Mouse (Mus musculus) brown adipose tissue, adult 24 weeks (tissue): ENCODE measurements around the gene S100a8. TPM values are rescaled to one million over a fixed set of nuclear protein-coding genes. Genes with fewer than 3 reads are reported as not detected.

Experiments
- H3K27ac ChIP-seq: fragments of 200-500 bp; replicated peaks from 2 replicates; pipeline ENCODE4 v1.5.1; 2012; ENCODE audit warnings: low read depth, mild to moderate bottlenecking, low read length
- H3K4me1 ChIP-seq: fragments of 200-500 bp; 2 replicates; pipeline ENCODE4 v1.6.1; 2012; ENCODE audit warnings: low read length, mixed read lengths; ENCODE audit not compliant: control insufficient read depth, insufficient read depth, insufficient read length
- H3K4me3 ChIP-seq: fragments of 200-500 bp; 2 replicates; pipeline ENCODE4 v1.5.1; 2012; ENCODE audit warnings: low read depth, mild to moderate bottlenecking, low read length, moderate library complexity; ENCODE audit not compliant: insufficient read depth
- polyA plus RNA-seq: library from polyadenylated mRNA; stranded (reverse); fragments of >200 nt; gene quantifications from 2 replicates; pipeline ENCODE4 v1.2.4, GENCODE M21; 2012; ENCODE audit not compliant: missing spikeins, insufficient read depth, insufficient read length

S100a8 gene
- 14.6 and 14.8 TPM in 2 replicates for polyA plus RNA-seq

DNA sequence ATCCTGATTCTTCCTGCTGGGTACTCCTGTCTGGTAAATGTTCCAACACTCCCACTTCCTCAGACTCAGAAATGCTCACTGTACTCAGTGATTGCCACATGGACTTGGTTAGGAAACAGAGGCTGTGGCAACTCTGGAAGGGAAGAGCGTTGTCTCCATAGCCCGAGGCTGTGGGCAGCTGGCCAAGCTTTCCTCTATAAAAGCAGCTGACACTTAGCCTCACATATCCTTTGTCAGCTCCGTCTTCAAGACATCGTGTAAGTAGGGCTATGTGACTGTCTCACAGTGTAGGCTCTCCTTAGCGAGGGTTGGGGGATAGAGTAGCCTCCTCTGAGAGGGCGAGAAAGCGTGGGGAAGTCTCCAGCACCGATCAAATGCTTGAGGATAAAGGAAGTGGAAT is at the start of gene S100a8:
S100a8 (plus strand) TSS at position 133 of the 400 bp plus-strand sequence.
- H3K4me1 ChIP-seq, result no peaks in the 10 kb centered on the region
- H3K4me3 ChIP-seq, result no peak within 1 kb of the TSS

GRCm38 (mm10) chr3:90621552-90621951 is 47.2 kb upstream of the S100a8 start:
- H3K27ac ChIP-seq, result no peak overlapping the region
- no peak overlapping the region for H3K4me3 ChIP-seq
- H3K4me1 ChIP-seq, result no peaks in the 10 kb centered on the region

More for the DNA sequence above, at the start of gene S100a8:
- no peak within 1 kb of the TSS for H3K27ac ChIP-seq

DNA sequence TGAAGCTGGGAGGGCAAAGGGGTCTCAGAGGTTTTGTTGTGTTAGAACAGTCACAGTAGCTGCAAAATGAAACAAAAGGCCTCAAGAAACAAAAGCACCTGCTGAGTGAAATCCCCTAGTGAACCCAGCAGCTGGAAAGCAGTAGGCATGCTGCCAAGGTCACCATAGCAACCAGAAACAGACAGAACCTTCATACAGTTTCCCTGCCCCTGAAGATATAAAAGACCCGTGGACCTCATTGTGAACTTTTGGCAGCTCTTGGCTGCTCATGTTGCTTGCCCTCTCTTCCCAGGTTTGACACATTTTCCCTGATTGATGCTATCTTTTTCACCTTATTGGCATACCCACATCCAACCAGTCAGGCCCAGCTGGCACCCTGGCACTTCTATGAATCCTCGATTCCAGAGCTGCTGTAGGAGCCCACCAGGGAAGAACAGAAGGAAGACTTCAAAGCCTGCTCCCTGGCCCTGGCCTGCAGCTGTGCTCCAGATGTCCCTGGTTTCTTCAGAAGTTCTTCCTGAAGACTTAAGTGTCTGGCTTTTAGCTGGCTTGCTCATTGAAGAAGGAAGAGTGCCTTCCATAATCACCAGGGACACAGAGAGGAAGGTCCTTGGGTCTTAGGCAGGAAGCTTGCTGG is 45.2 kb upstream of the S100a8 start:
- no peaks in the 10 kb centered on the region for H3K4me1 ChIP-seq
- no peak overlapping the region for H3K27ac ChIP-seq
- H3K4me3 ChIP-seq, result no peak overlapping the region

GRCm38 (mm10) chr3:90625496-90625895 is 43.3 kb upstream of the S100a8 start:
- no peak overlapping the region for H3K4me3 ChIP-seq
- no peaks in the 10 kb centered on the region for H3K4me1 ChIP-seq
- no peak overlapping the region for H3K27ac ChIP-seq

DNA sequence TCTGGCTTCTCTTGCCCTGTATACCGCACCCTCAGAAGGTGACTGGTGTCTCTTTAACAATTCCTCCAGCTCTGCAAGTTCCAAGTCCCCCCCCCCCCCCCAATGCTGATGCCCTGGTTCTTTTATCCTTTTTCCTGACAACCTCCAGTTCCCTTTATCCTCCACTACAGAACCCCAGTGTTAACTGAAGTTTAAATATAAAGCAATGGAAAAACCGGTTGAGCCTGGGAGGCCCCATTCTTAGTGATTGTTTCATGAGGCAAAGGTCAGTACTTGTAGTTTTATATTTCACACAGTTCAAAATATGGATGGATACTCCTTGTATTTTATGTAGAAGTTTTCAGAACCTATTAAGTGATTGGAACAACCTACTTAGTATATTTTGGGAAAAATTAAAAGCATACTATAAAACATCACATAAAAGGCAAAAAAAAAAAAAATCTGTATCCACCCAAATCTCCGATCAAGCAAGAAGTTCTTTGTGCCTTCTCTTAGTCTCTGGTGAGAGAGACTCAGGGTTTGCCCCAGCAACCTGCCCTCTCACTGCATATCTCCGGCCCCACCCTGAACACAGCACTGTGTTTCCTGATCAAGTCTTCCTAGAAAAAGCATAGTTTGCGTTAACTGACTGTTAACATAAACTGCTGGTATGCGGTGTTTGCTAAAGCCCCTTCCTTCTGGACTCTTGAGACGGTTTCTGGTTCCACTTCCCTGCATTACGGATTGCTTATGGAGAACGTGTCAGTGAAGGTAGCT is 42.3 kb upstream of the S100a8 start:
- no peak overlapping the region for H3K4me3 ChIP-seq
- H3K4me1 ChIP-seq, result no peaks in the 10 kb centered on the region
- no peak overlapping the region for H3K27ac ChIP-seq

DNA sequence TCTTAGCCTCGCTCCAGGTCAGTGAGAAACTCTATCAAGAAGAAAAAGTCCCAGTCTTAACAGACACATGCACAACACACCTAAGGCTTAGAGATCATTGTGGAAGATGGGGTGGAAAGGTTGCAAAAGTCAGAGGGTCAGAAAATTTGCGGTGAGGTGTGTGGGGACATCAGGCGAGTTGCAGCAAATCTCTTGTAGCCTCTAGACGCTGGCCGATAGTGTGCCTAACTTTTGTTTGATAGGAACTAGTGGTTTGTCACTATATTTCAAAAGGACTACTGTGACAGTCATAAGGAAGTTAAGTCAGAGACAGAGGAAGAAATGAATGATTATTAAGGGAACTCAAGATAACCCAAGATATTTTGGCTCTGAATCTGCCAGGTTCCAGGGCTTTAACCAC is 41.4 kb upstream of the S100a8 start:
- no peak overlapping the region for H3K27ac ChIP-seq
- no peak overlapping the region for H3K4me3 ChIP-seq
- no peaks in the 10 kb centered on the region for H3K4me1 ChIP-seq

GRCm38 (mm10) chr3:90627807-90628206 is 41.0 kb upstream of the S100a8 start:
- no peak overlapping the region for H3K27ac ChIP-seq
- H3K4me3 ChIP-seq, result no peak overlapping the region

DNA sequence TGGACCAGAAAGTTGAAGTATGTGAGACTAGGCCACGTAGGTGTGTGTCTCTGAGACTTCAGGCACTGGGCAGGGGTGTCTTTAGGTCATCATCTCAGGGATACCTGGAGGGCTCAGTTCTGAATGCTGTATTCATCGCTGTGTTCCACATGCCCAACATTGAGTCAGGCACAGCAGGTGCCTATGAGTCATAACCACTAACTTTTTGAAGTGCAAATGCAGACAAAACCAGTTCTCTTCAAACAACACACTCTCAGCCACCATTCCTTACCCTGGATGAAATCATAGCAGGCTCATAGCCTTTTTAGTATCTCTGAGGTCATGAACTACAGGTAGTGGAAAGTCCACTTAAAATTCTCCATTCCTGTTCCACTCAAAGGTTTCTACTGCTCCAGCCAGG is 39.5 kb upstream of the S100a8 start:
- Histone ChIP-seq H3K4me1 (no peaks in the 10 kb centered on the region), H3K27ac (no peak overlapping the region), H3K4me3 (no peak overlapping the region)

More at GRCm38 (mm10) chr3:90627807-90628206, 41.0 kb upstream of the S100a8 start:
- no peaks in the 10 kb centered on the region for H3K4me1 ChIP-seq

DNA sequence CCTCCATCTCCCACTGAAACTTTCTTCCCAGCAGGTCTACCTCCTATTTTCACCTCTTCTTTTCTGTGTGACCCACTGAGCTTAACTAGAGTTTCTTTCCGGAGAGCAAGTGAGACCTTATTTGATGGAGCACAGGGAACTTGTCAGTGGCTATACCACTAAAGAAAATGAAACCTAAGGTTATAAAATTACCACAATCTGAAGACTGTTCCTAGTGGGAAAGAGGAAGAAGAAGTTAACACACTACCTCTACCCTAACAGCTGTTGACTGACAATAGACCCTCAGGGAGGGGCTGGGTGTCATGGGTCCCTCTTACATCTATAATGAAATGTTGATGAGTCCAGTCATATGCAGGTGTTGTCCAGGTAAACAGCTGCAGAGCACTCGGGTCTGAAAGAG is 36.8 kb upstream of the S100a8 start:
- Histone ChIP-seq H3K4me3 (no peak overlapping the region), H3K27ac (no peak overlapping the region), H3K4me1 (no peaks in the 10 kb centered on the region)

- H3K27ac ChIP-seq, result no peak overlapping the region
- H3K4me1 ChIP-seq, result no peaks in the 10 kb centered on the region
- H3K4me3 ChIP-seq, result no peak overlapping the region
These were observed 30.1 kb upstream of the S100a8 start for GRCm38 (mm10) chr3:90638511-90639275.

GRCm38 (mm10) chr3:90639511-90640154 is 29.1 kb upstream of the S100a8 start:
- Histone ChIP-seq H3K4me3 (no peak overlapping the region), H3K4me1 (no peaks in the 10 kb centered on the region), H3K27ac (no peak overlapping the region)

DNA sequence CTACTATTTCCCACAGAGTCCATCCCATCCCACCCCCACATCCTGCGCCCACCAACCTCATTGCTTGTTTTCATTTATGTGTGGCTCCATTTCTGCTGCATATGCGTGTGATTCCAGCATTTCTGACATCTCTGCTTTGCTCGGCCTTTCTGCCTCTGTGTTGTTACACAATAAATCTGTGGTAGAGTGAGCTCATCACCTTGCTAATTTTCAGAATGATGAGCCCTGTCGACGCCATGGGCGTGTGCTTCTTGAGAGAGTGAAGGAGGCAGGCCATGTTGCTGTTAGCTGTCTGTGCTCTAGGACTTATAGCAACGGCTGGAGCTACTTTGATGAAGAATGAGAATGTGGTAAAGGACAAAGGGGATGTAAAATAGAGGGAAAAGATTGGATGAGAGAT is 27.8 kb upstream of the S100a8 start:
- Histone ChIP-seq H3K27ac (no peak overlapping the region), H3K4me3 (no peak overlapping the region)

DNA sequence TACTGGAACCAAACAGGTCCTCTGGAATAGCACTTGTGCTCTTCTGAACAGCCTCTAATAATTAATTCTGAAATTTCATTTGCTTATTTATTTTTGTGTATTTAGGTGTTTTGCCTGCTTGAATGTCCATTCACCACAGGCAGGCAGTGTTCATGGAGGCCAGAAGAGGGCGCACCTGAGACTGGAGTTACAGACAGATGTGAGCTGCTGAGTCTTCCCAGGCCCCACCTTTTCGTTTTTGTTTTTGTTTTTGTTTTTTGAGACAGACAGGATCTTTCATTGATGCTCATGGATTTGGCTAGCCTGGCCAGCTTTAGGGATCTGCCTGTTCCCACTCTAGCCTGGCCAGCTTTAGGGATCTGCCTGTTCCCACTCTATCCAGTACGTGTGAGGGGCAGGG is 24.6 kb upstream of the S100a8 start:
- Histone ChIP-seq H3K27ac (no peak overlapping the region), H3K4me1 (no peaks in the 10 kb centered on the region)

More for the DNA sequence above, 27.8 kb upstream of the S100a8 start:
- no peaks in the 10 kb centered on the region for H3K4me1 ChIP-seq

DNA sequence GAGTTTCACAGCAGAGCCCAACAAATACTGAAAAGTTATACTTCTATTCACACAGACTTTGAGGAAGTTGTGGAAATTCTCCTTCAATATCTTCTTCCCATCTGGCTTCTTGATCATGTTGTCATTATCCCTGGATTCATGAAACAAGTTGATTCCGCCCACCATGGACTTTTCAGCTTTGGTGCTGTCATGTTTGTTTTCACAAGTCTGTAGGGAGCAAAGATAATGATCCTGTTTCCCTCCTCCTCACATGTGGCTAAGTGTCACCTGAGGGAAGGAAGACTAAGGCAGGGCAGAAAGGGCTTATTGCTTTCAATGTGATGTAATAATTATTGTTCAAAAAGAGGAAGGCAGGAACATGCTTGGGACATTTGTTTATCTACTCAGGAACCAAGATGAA is 21.5 kb upstream of the S100a8 start:
- Histone ChIP-seq H3K27ac (no peak overlapping the region), H3K4me3 (no peak overlapping the region)

More for the DNA sequence above, 24.6 kb upstream of the S100a8 start:
- H3K4me3 ChIP-seq, result no peak overlapping the region

GRCm38 (mm10) chr3:90648981-90649380 is 19.8 kb upstream of the S100a8 start:
- Histone ChIP-seq H3K27ac (no peak overlapping the region), H3K4me3 (no peak overlapping the region), H3K4me1 (no peaks in the 10 kb centered on the region)

More for the DNA sequence above, 21.5 kb upstream of the S100a8 start:
- H3K4me1 ChIP-seq, result no peaks in the 10 kb centered on the region
